Mouse (Mus musculus) thymus, adult 2 months (tissue): ENCODE measurements around the gene Frmd8. TPM values are rescaled to one million over a fixed set of nuclear protein-coding genes. Genes with fewer than 3 reads are reported as not detected.

Experiments used
- DNase-seq: peaks from one replicate; pipeline ENCODE4 v3.0.0; 2021
- H3K27ac ChIP-seq: fragments of 200-500 bp; 2 replicates; pipeline ENCODE4 v1.5.1; 2012; ENCODE audit warnings: low read length, control low read depth; ENCODE audit not compliant: control insufficient read depth, insufficient read depth
- H3K27me3 ChIP-seq: fragments of 200-500 bp; 2 replicates; pipeline ENCODE4 v1.6.1; 2012; ENCODE audit warnings: mild to moderate bottlenecking, low read length, moderate library complexity, mixed read lengths; ENCODE audit not compliant: control insufficient read depth, insufficient read depth
- H3K36me3 ChIP-seq: fragments of 200-500 bp; 2 replicates; pipeline ENCODE4 v1.6.1; 2012; ENCODE audit warnings: mild to moderate bottlenecking, low read length, moderate library complexity; ENCODE audit not compliant: control insufficient read depth, insufficient read depth
- H3K4me1 ChIP-seq: fragments of 200-500 bp; replicated peaks from 2 replicates; pipeline ENCODE4 v1.6.1; 2012; ENCODE audit warnings: low read length; ENCODE audit not compliant: control insufficient read depth, insufficient read depth
- H3K4me3 ChIP-seq: fragments of 200-500 bp; 2 replicates; pipeline ENCODE4 v1.5.1; 2012; ENCODE audit warnings: mild to moderate bottlenecking, low read length, control low read depth, moderate library complexity; ENCODE audit not compliant: control insufficient read depth, insufficient read depth
- CTCF ChIP-seq: fragments of 200-500 bp; IDR thresholded peaks from 2 replicates; pipeline ENCODE4 v1.5.1; 2012; ENCODE audit warnings: mild to moderate bottlenecking, control low read depth, low read length, moderate library complexity, borderline replicate concordance; ENCODE audit not compliant: control insufficient read depth, poor library complexity, insufficient read depth; ENCODE audit errors: extremely low read depth
- POLR2A ChIP-seq: fragments of 200-500 bp; IDR thresholded peaks from 2 replicates; pipeline ENCODE4 v1.6.1; 2012; ENCODE audit warnings: mild to moderate bottlenecking, low read length, control low read depth, moderate library complexity; ENCODE audit not compliant: control insufficient read depth, poor library complexity, insufficient read depth; ENCODE audit errors: extremely low read depth
- WGBS: fragments of 180-500 bp; shearing (Covaris S2); methylation state at CpG from one replicate; pipeline ENCODE4 v1.1.7; 2018; 5-methylcytosine and 5-hydroxymethylcytosine counted together
- polyA plus RNA-seq: library from polyadenylated mRNA; depleted of rRNA; stranded (reverse); fragments of >200 nt; gene quantifications from 2 replicates; pipeline ENCODE4 v1.2.3, GENCODE M21; 2012

Gene Frmd8
- polyA plus RNA-seq, 1 experiment = 121 TPM

- WGBS = 88% methylated on average over 12 of the region's 12 CpGs
- Histone ChIP-seq H3K27ac (no peak overlapping the region), H3K4me3 (no peak overlapping the region), H3K36me3 (no peaks in the 10 kb centered on the region), H3K4me1 (peaks cover 22% of the 10 kb centered on the region), H3K27me3 (no peaks in the 10 kb centered on the region)
- no peak for DNase-seq
- TF ChIP-seq POLR2A (no peak), CTCF (no peak)
These were observed 40.7 kb downstream of the Frmd8 start for GRCm38 (mm10) chr19:5834260-5834925.

- Histone ChIP-seq H3K36me3 (0 out of 2 replicates have a peak, but pooled peaks cover 2% of the 10 kb centered on the region), H3K4me1 (peaks cover 22% of the 10 kb centered on the region), H3K4me3 (no peak overlapping the region), H3K27ac (no peak overlapping the region), H3K27me3 (no peaks in the 10 kb centered on the region)
- 92% methylated on average over 10 of the region's 10 CpGs for WGBS
- TF ChIP-seq POLR2A (no peak), CTCF (no peak)
- DNase-seq = no peak
These were observed 41.6 kb downstream of the Frmd8 start for GRCm38 (mm10) chr19:5833287-5834100.

GRCm38 (mm10) chr19:5832326-5832725, 42.7 kb downstream of the Frmd8 start:
- DNase-seq = no peak
- Histone ChIP-seq H3K4me1 (peaks cover 22% of the 10 kb centered on the region), H3K36me3 (peaks cover 9% of the 10 kb centered on the region), H3K27ac (no peak overlapping the region), H3K4me3 (no peak overlapping the region), H3K27me3 (no peaks in the 10 kb centered on the region)
- no peak for TF ChIP-seq POLR2A
- TF ChIP-seq CTCF = no peak
- WGBS = 91% methylated on average over 6 of the region's 6 CpGs

- WGBS = 97% methylated on average over 4 of the region's 4 CpGs
- peaks cover 22% of the 10 kb centered on the region for H3K4me1 ChIP-seq
- no peak for TF ChIP-seq CTCF
- no peak for TF ChIP-seq POLR2A
- H3K27me3 ChIP-seq = no peaks in the 10 kb centered on the region
- H3K4me3 ChIP-seq = no peak overlapping the region
- H3K36me3 ChIP-seq = peaks cover 11% of the 10 kb centered on the region
- H3K27ac ChIP-seq = no peak overlapping the region
- DNase-seq = no peak
These were observed 43.1 kb downstream of the Frmd8 start for GRCm38 (mm10) chr19:5831958-5832320.

GRCm38 (mm10) chr19:5831224-5831957, 43.7 kb downstream of the Frmd8 start:
- 88% methylated on average over 11 of the region's 11 CpGs for WGBS
- TF ChIP-seq CTCF (no peak), POLR2A (no peak)
- H3K27ac ChIP-seq = no peak overlapping the region

GRCm38 (mm10) chr19:5830776-5831175, 44.3 kb downstream of the Frmd8 start:
- no peak overlapping the region for H3K27ac ChIP-seq
- TF ChIP-seq CTCF = no peak
- no peak for TF ChIP-seq POLR2A
- H3K27me3 ChIP-seq = no peaks in the 10 kb centered on the region
- peaks cover 24% of the 10 kb centered on the region for H3K4me1 ChIP-seq
- WGBS = 89% methylated on average over 7 of the region's 7 CpGs
- H3K4me3 ChIP-seq = no peak overlapping the region
- no peak for DNase-seq
- peaks cover 11% of the 10 kb centered on the region for H3K36me3 ChIP-seq

More at GRCm38 (mm10) chr19:5831224-5831957, 43.7 kb downstream of the Frmd8 start:
- peaks cover 11% of the 10 kb centered on the region for H3K36me3 ChIP-seq
- H3K27me3 ChIP-seq = no peaks in the 10 kb centered on the region
- H3K4me1 ChIP-seq = peaks cover 22% of the 10 kb centered on the region
- no peak for DNase-seq
- no peak overlapping the region for H3K4me3 ChIP-seq
